Mouse (Mus musculus) CH12F3 (cell line): ENCODE measurements around the gene Fras1.

ENCODE experiments used
- in situ Hi-C: fragments of 300-500 bp; cut with MboI; formaldehyde crosslinking; loops from 2 replicates; pipeline ENCODE4 v1.14.3; 2020; ENCODE audit warnings: low sequenced_read_pairs

Fras1 gene

DNA sequence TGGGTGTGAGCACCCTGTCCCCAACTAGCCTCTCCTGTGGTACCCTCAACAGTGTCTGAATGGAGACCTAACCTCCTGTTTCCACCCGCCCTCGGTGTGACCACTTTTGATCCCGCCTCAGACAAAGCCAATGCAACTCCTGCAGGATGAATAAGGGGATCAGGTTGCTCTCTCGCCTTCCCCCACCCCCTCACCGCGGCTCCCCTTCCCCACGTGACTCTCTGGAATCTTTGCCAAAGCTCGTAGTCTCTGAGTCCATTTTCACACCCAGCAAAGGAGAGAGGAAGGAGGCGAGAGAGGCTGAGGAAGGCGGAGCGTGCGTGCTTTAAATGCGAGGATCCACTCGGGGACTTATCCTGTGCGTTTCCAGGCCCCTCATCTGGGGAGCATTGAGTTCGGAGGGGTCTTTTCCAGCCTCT is at the start of gene Fras1:
TSS of gene Fras1 (plus strand) at position 389 of the 419 bp plus-strand sequence.
- in situ Hi-C loops = no loop called here

GRCm38 (mm10) chr5:96331048-96331737 is 42.6 kb upstream of the Fras1 start:
- in situ Hi-C loops = no loop called here

GRCm38 (mm10) chr5:96331738-96332070 is 42.1 kb upstream of the Fras1 start:
- in situ Hi-C loops = no loop called here

DNA sequence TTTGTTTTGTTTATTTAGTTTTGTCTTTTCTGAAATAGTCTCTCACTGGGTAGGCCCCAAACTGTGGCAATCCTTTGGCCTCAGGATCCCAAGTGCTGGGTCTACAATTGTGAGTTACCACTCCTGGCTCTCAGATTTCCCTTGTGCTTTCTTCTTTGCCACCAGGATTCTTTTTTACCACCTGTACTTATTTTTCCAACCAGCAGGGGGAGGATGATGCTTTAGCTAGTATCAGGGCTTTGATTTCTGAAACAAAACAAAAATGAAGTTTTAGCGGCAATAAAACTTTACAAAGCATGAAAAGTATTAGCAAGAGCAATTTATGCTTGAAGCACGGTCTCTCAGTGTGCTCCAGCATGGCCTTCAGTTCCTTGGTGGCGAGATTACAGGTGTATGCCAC is 39.8 kb upstream of the Fras1 start:
- in situ Hi-C loops = no loop called here

DNA sequence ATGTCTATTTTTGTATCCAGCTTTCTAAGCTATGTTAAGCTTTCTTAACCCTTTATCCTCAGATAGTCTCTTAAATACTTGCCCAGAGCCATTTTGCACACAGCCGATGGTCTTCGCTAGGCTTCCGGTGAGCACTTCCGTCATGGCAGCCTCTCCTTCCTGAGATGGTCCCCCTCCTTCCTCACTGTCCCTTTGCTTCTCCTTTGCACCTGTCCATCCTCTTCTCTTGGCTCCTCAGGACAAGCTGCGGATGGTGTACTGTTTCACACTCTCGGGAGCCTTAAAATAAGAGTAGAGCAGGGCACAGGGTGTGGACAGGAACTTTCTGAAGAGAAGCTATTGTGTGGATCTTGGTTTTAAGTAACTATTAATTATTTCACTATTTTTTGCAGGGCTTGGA is 33.2 kb upstream of the Fras1 start:
- in situ Hi-C loops = no loop called here

- in situ Hi-C loops = no loop called here
These were observed 28.8 kb upstream of the Fras1 start for GRCm38 (mm10) chr5:96344983-96345382.

DNA sequence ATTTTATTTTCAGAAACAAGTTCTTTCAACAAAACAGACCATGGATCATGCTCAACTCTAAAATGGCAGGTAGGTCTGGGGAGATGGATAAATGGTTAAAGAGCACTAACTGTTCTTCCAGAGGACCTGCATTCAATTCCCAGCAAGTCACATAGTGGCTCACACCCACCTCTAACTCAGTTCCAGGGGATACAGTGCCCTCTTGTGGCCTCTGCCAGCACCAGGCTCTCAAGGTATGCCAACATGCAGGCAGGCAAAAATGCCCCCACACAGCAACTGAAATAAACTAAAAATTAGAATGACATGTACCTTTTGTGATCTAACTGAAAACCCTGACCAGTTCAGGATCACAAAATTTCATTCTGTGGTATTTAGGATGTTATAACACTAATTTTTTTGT is 21.8 kb upstream of the Fras1 start:
- in situ Hi-C loops = no loop called here

DNA sequence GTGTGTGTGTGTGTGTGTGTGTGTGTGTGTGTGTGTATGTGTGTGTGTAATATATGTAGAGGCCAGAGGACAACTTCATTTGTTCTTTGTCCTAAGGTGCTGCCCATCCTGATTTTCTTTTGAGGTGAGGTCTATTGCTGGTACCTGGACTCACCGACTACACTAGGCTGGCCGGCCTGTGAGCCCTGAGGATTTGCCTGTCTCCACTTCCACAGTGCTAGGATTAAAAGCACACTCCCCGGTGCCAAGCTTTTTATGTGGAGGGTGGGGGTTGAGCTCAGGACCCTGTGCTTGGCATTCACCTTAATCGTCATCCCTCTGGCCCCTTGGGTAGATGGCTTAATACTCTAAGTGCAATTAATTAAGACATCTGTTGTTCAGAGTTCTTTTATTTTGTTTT is 9.8 kb upstream of the Fras1 start:
- in situ Hi-C loops = no loop called here

DNA sequence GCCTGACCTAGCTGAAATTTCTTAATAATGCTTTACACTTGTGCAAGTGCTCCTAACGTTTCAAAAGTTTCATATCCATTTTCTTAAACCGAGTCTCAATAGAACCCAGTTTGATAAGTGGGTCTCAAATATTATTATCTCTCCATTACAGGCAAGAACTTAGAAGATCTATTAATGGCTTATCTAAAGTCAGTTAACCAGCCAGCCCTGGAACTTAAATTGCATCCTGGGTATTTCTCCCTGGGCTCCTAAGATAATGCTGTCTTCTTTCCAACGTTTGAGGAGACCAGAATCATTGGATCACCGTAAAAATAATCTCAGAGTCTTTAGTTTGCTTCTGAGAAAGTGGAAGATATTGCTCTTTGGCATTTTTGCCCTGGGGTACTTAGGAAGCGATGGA is 8.2 kb upstream of the Fras1 start:
- in situ Hi-C loops = no loop called here

- in situ Hi-C loops = no loop called here
These were observed 6.5 kb upstream of the Fras1 start for GRCm38 (mm10) chr5:96367260-96367659.

- in situ Hi-C loops = no loop called here
These were observed 649 bp upstream of the Fras1 start for GRCm38 (mm10) chr5:96373106-96373505.

GRCm38 (mm10) chr5:96373986-96374901 is 489 bp downstream of the Fras1 start:
- in situ Hi-C loops = no loop called here

- in situ Hi-C loops = no loop called here
These were observed 1.7 kb downstream of the Fras1 start for GRCm38 (mm10) chr5:96375391-96375831.

GRCm38 (mm10) chr5:96376216-96376615 is 2.5 kb downstream of the Fras1 start:
- in situ Hi-C loops = no loop called here

- in situ Hi-C loops = no loop called here
These were observed 12.6 kb downstream of the Fras1 start for GRCm38 (mm10) chr5:96386138-96386933.

DNA sequence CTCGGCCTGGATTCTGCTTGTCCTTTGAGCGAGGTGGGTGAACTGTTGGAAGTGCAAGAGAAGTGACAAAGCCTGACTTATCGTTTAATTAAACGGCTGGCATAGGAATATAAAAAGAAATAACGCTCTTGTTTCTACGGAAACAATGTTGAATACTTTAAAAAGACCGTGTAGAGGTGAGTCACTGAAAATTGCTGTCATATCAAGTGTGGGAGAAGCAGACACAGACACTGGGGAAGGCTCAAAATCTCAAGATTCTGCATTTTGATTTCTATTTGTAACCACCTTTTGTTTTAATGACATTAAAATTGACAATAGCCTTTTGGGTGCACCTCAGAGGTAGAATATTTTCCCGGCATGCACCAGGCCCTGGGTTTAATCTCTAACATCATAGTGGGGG is 14.6 kb downstream of the Fras1 start:
- in situ Hi-C loops = no loop called here

GRCm38 (mm10) chr5:96389963-96390623 is 16.3 kb downstream of the Fras1 start:
- in situ Hi-C loops = no loop called here

DNA sequence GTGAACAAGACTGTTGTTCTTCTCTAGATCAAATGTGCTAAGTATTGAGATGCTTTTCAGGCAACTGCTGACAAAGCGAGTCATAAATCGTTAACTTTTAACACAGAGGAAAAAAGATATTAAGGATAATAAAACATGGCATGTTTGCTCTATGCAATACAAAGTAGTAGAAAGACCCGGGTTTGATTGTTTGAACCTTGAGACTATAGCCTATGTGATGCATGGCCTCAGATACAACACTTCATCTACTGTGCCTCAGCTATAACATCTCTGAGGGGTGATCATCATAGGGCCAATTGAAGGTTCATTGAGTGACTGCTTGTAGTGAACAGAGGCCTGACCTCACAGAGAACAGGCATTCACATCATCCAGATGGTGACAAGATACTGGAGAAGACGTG is 17.3 kb downstream of the Fras1 start:
- in situ Hi-C loops = no loop called here

DNA sequence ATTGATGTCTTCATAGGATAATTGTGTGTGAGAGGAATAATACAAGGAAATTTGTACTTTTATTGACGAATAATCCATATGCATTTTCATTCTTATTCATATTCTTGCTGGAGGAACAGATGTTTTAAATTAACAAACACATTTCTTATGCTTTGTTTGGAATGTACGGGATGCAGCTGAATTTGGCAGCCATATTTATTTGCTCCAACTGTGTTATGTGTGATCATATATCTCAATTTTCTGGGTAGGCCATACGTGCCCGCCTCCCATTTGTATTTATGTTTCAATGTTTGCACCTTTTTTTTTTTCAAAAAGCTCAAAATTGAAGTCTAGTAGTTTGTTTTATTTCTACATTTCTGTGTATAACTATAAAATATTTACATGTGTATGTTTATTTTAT is 21.2 kb downstream of the Fras1 start:
- in situ Hi-C loops = no loop called here

- in situ Hi-C loops = no loop called here
These were observed 22.3 kb downstream of the Fras1 start for GRCm38 (mm10) chr5:96395786-96396650.
